Mouse (Mus musculus) forebrain, postnatal 0 days (tissue): ENCODE results near the gene Ccdc177. TPM values are rescaled to one million over a fixed set of nuclear protein-coding genes. Genes with fewer than 3 reads are reported as not detected.
"Not testable (repeated sequence)": the region's sequence is repeated elsewhere in the genome, so short reads cannot be mapped to it uniquely, and the experiment has no call there.

Experiments used
- ATAC-seq: fragments of 200-750 bp; cut with Nextera tagmentation; 2 replicates; pipeline ENCODE4 v1.8.0; 2017; ENCODE audit warnings: mild to moderate bottlenecking, moderate library complexity
- DNase-seq: peaks from one replicate; pipeline ENCODE4 v3.0.0-alpha.2; 2015
- H3K27ac ChIP-seq: fragments of 300-500 bp; sonication (generic); 2 replicates; pipeline ENCODE4 v1.5.1; 2014; ENCODE audit warnings: low read depth, mild to moderate bottlenecking, antibody characterized with exemption, low read length, moderate library complexity, mixed read lengths
- H3K27me3 ChIP-seq: fragments of 300-500 bp; sonication (generic); 2 replicates; pipeline ENCODE4 v1.6.1; 2014; ENCODE audit warnings: mild to moderate bottlenecking, low read length, mixed read lengths; ENCODE audit not compliant: insufficient read depth
- H3K36me3 ChIP-seq: fragments of 300-500 bp; sonication (generic); 2 replicates; pipeline ENCODE4 v1.6.1; 2014; ENCODE audit warnings: mild to moderate bottlenecking, moderate library complexity; ENCODE audit not compliant: insufficient read depth
- H3K4me1 ChIP-seq: fragments of 300-500 bp; sonication (generic); 2 replicates; pipeline ENCODE4 v1.6.1; 2014; ENCODE audit warnings: antibody characterized with exemption; ENCODE audit not compliant: insufficient read depth
- H3K4me2 ChIP-seq: fragments of 300-500 bp; sonication (generic); 2 replicates; pipeline ENCODE4 v1.6.1; 2014; ENCODE audit warnings: low read depth, mild to moderate bottlenecking, moderate library complexity
- H3K4me3 ChIP-seq: fragments of 300-500 bp; sonication (generic); 2 replicates; pipeline ENCODE4 v1.5.1; 2014; ENCODE audit warnings: low read depth, low read length, mixed read lengths
- H3K9ac ChIP-seq: fragments of 300-500 bp; sonication (generic); 2 replicates; pipeline ENCODE4 v1.6.1; 2014; ENCODE audit warnings: mild to moderate bottlenecking
- H3K9me3 ChIP-seq: fragments of 300-500 bp; sonication (generic); 2 replicates; pipeline ENCODE4 v1.6.1; 2016; ENCODE audit warnings: low read length
- CTCF ChIP-seq: sonication (generic); IDR thresholded peaks from 2 replicates; pipeline ENCODE4 v1.5.1; 2016; ENCODE audit warnings: antibody characterized with exemption, control low read depth, low read depth
- WGBS: fragments of 180-500 bp; shearing (Covaris S2); extraction: QIAGEN DNeasy Blood & Tissue Kit; methylation state at CpG from one replicate; pipeline ENCODE4 v1.1.7; 2014; 5-methylcytosine and 5-hydroxymethylcytosine counted together
- polyA plus RNA-seq: library from polyadenylated mRNA; unstranded; fragments of >200 nt; fragmentation: Nextera tagmentation; extraction: Ambion mirVana; gene quantifications from 2 replicates; pipeline ENCODE4 v1.2.1, GENCODE M21; 2015
- total RNA-seq: library from RNA; depleted of rRNA; stranded (reverse); fragments of >200 nt; gene quantifications from 2 replicates; pipeline ENCODE4 v1.2.3, GENCODE M21; 2014

The Ccdc177 gene
- total and polyA plus RNA-seq, 2 experiments from 2014 or later = 2.3 to 23.5 TPM

- Histone ChIP-seq H3K4me2 (peak overlapping the region; percentile 76), H3K27me3 (no peaks in the 10 kb centered on the region), H3K36me3 (no peaks in the 10 kb centered on the region), H3K4me1 (peaks cover 4% of the 10 kb centered on the region; the same call in 1 of the 2 replicates), H3K9me3 (no peaks in the 10 kb centered on the region), H3K9ac (peak overlapping the region; percentile 80), H3K27ac (peak overlapping the region; percentile 97), H3K4me3 (peak overlapping the region; percentile 82)
- WGBS = 1% methylated on average over 69 of the region's 80 CpGs
- peak; percentile 39; the same call in 1 of the 2 replicates for TF ChIP-seq CTCF
- ATAC-seq (no peak), DNase-seq (no peak)
These were observed 30.4 kb upstream of the Ccdc177 start for GRCm38 (mm10) chr12:80790700-80791570.

GRCm38 (mm10) chr12:80789849-80790694 lies 29.6 kb upstream of the Ccdc177 start, which contains the start of gene Susd6:
Gene Susd6, plus strand, starts transcription at chr12:80790510.
- peak; percentile 58 for TF ChIP-seq CTCF
- no peaks in the 10 kb centered on the region for H3K36me3 ChIP-seq
- peak; percentile 98 for ATAC-seq
- 4% methylated on average over 50 of the region's 56 CpGs for WGBS
- peak; percentile 99 for DNase-seq
- peak within 1 kb of the TSS; percentile 82 for H3K4me3 ChIP-seq
- H3K27me3 ChIP-seq = no peaks in the 10 kb centered on the region
- H3K4me2 ChIP-seq = peak within 1 kb of the TSS; percentile 76
- no peaks in the 10 kb centered on the region for H3K9me3 ChIP-seq
- H3K27ac ChIP-seq = peak within 1 kb of the TSS; percentile 97
- H3K9ac ChIP-seq = peak within 1 kb of the TSS; percentile 80
- H3K4me1 ChIP-seq = peaks cover 4% of the 10 kb centered on the region; the same call in 1 of the 2 replicates

- 88% methylated on average over 4 of the region's 4 CpGs for WGBS
- H3K4me2 ChIP-seq = peak overlapping the region; percentile 76; the same call in 1 of the 2 replicates
- H3K36me3 ChIP-seq, H3K27me3 ChIP-seq, H3K4me1 ChIP-seq, H3K4me3 ChIP-seq, H3K9ac ChIP-seq, H3K9me3 ChIP-seq, DNase-seq, H3K27ac ChIP-seq, ATAC-seq: not testable (repeated sequence)
These were observed 28.8 kb upstream of the Ccdc177 start for GRCm38 (mm10) chr12:80789276-80789675.

- Histone ChIP-seq H3K27me3 (no peaks in the 10 kb centered on the region), H3K9ac (no peak overlapping the region), H3K9me3 (no peaks in the 10 kb centered on the region), H3K36me3 (no peaks in the 10 kb centered on the region), H3K4me1 (peaks cover 4% of the 10 kb centered on the region; the same call in 1 of the 2 replicates), H3K4me3 (no peak overlapping the region), H3K4me2 (no peak overlapping the region), H3K27ac (no peak overlapping the region)
- ATAC-seq = no peak
- TF ChIP-seq CTCF = no peak
- 88% methylated on average over 3 of the region's 3 CpGs for WGBS
- DNase-seq = no peak
These were observed 27.7 kb upstream of the Ccdc177 start for GRCm38 (mm10) chr12:80788188-80788587.

GRCm38 (mm10) chr12:80787604-80788003 lies 27.1 kb upstream of the Ccdc177 start:
- TF ChIP-seq CTCF = no peak

GRCm38 (mm10) chr12:80786591-80786990 lies 26.1 kb upstream of the Ccdc177 start:
- H3K4me2 ChIP-seq = no peak overlapping the region
- H3K27me3 ChIP-seq = no peaks in the 10 kb centered on the region
- H3K36me3 ChIP-seq = no peaks in the 10 kb centered on the region
- no peak overlapping the region for H3K27ac ChIP-seq
- H3K4me3 ChIP-seq = no peak overlapping the region
- DNase-seq (no peak), ATAC-seq (no peak)
- no peak overlapping the region for H3K9ac ChIP-seq
- 88% methylated on average over 1 of the region's 1 CpGs for WGBS
- TF ChIP-seq CTCF = no peak
- no peaks in the 10 kb centered on the region for H3K9me3 ChIP-seq
- peaks cover 4% of the 10 kb centered on the region; the same call in 1 of the 2 replicates for H3K4me1 ChIP-seq

More at GRCm38 (mm10) chr12:80787604-80788003, 27.1 kb upstream of the Ccdc177 start:
- Histone ChIP-seq H3K9ac (no peak overlapping the region), H3K27me3 (no peaks in the 10 kb centered on the region), H3K4me2 (no peak overlapping the region), H3K27ac (no peak overlapping the region), H3K4me3 (no peak overlapping the region), H3K4me1 (peaks cover 4% of the 10 kb centered on the region; the same call in 1 of the 2 replicates), H3K9me3 (no peaks in the 10 kb centered on the region), H3K36me3 (no peaks in the 10 kb centered on the region)
- DNase-seq = no peak
- no peak for ATAC-seq
- WGBS = 44% methylated on average over 11 of the region's 11 CpGs
